Mouse (Mus musculus) megakaryocyte, embryonic 14.5 days (primary cell): Measurements from ENCODE around the gene Ap4b1. TPM values are rescaled to one million over a fixed set of nuclear protein-coding genes. Genes with fewer than 3 reads are reported as not detected.
A peak's percentile ranks its signal among the peaks of the same experiment; 100 is the strongest.

Experiments used
- H3K27me3 ChIP-seq: replicated peaks from 2 replicates; pipeline ENCODE3; 2012; ENCODE audit warnings: inconsistent platforms
- H3K36me3 ChIP-seq: replicated peaks from 2 replicates; pipeline ENCODE3; 2012; ENCODE audit warnings: low read length, inconsistent platforms, mixed read lengths
- H3K4me1 ChIP-seq: 2 replicates; pipeline ENCODE4 v1.6.1; 2012; ENCODE audit warnings: inconsistent platforms
- H3K4me3 ChIP-seq: replicated peaks from 2 replicates; pipeline ENCODE3; 2012; ENCODE audit warnings: moderate library complexity, mild to moderate bottlenecking, inconsistent platforms
- H3K9me3 ChIP-seq: 2 replicates; pipeline ENCODE4 v1.6.1; 2012; ENCODE audit warnings: inconsistent platforms
- FLI1 ChIP-seq: IDR thresholded peaks from 2 replicates; pipeline ENCODE4 v1.6.1; 2012; ENCODE audit warnings: low read length, inconsistent platforms, mixed read lengths
- GATA1 ChIP-seq: IDR thresholded peaks from 3 replicates; pipeline ENCODE4 v1.6.1; 2012; ENCODE audit warnings: mixed read lengths, low read length, inconsistent platforms, borderline replicate concordance
- polyA plus RNA-seq: library from polyadenylated mRNA; stranded (reverse); fragments of >175 nt; gene quantifications from 2 replicates; pipeline ENCODE4 v1.2.3, GENCODE M21; 2012; ENCODE audit warnings: low replicate concordance; ENCODE audit not compliant: insufficient read depth

Ap4b1 gene
- polyA plus RNA-seq, 1 experiment, result 3.6 TPM

GRCm38 (mm10) chr3:103851481-103851880 is 42.2 kb downstream of the Ap4b1 start:
- Histone ChIP-seq H3K4me1 (peaks cover 40% of the 10 kb centered on the region), H3K9me3 (no peaks in the 10 kb centered on the region), H3K27me3 (no peaks in the 10 kb centered on the region), H3K36me3 (peaks cover 2% of the 10 kb centered on the region), H3K4me3 (no peak overlapping the region)
- TF ChIP-seq GATA1, result no peak
- no peak for TF ChIP-seq FLI1

- H3K27me3 ChIP-seq, result no peaks in the 10 kb centered on the region
- H3K4me1 ChIP-seq, result peaks cover 40% of the 10 kb centered on the region
- no peaks in the 10 kb centered on the region for H3K9me3 ChIP-seq
- H3K4me3 ChIP-seq, result no peak overlapping the region
- H3K36me3 ChIP-seq, result no peaks in the 10 kb centered on the region
- TF ChIP-seq GATA1 (no peak), FLI1 (no peak)
Measured at GRCm38 (mm10) chr3:103851882-103852281, 42.6 kb downstream of the Ap4b1 start.

- H3K4me3 ChIP-seq, result peak overlapping the region; percentile 4
- H3K27me3 ChIP-seq, result no peaks in the 10 kb centered on the region
- peaks cover 46% of the 10 kb centered on the region for H3K4me1 ChIP-seq
- no peaks in the 10 kb centered on the region for H3K36me3 ChIP-seq
- no peaks in the 10 kb centered on the region for H3K9me3 ChIP-seq
- TF ChIP-seq GATA1 (no peak), FLI1 (no peak)
Measured at GRCm38 (mm10) chr3:103852565-103853299, 43.4 kb downstream of the Ap4b1 start.

- no peak for TF ChIP-seq GATA1
- TF ChIP-seq FLI1, result no peak
- no peaks in the 10 kb centered on the region for H3K9me3 ChIP-seq
- H3K4me1 ChIP-seq, result peaks cover 55% of the 10 kb centered on the region
- no peaks in the 10 kb centered on the region for H3K27me3 ChIP-seq
- no peaks in the 10 kb centered on the region for H3K36me3 ChIP-seq
- no peak overlapping the region for H3K4me3 ChIP-seq
Measured at GRCm38 (mm10) chr3:103853804-103854203, 44.5 kb downstream of the Ap4b1 start.

GRCm38 (mm10) chr3:103857036-103857805 is 47.9 kb downstream of the Ap4b1 start:
- H3K9me3 ChIP-seq, result no peaks in the 10 kb centered on the region
- TF ChIP-seq FLI1 (no peak), GATA1 (no peak)
- no peak overlapping the region for H3K4me3 ChIP-seq
- peaks cover 73% of the 10 kb centered on the region for H3K4me1 ChIP-seq
- H3K36me3 ChIP-seq, result no peaks in the 10 kb centered on the region
- no peaks in the 10 kb centered on the region for H3K27me3 ChIP-seq

- no peaks in the 10 kb centered on the region for H3K9me3 ChIP-seq
- no peak for TF ChIP-seq FLI1
- no peak for TF ChIP-seq GATA1
- H3K36me3 ChIP-seq, result peaks cover under 1% of the 10 kb centered on the region
- H3K27me3 ChIP-seq, result no peaks in the 10 kb centered on the region
- H3K4me1 ChIP-seq, result peaks cover 72% of the 10 kb centered on the region
- H3K4me3 ChIP-seq, result no peak overlapping the region
Measured at GRCm38 (mm10) chr3:103857977-103858563, 48.8 kb downstream of the Ap4b1 start.

- Histone ChIP-seq H3K9me3 (no peaks in the 10 kb centered on the region), H3K4me1 (peaks cover 73% of the 10 kb centered on the region), H3K27me3 (no peaks in the 10 kb centered on the region), H3K36me3 (peaks cover 6% of the 10 kb centered on the region), H3K4me3 (peak within 1 kb of the TSS; percentile 90)
- TF ChIP-seq GATA1 (no peak), FLI1 (no peak)
Measured at GRCm38 (mm10) chr3:103858881-103859801, 49.8 kb downstream of the Ap4b1 start, which contains the start of gene Ptpn22. Gene Ptpn22 (plus strand): TSS chr3:103859795.

- H3K4me1 ChIP-seq, result peaks cover 75% of the 10 kb centered on the region
- H3K27me3 ChIP-seq, result no peaks in the 10 kb centered on the region
- H3K36me3 ChIP-seq, result peaks cover 7% of the 10 kb centered on the region
- peak overlapping the region; percentile 90 for H3K4me3 ChIP-seq
- TF ChIP-seq GATA1 (no peak), FLI1 (no peak)
- no peaks in the 10 kb centered on the region for H3K9me3 ChIP-seq
Measured at GRCm38 (mm10) chr3:103859851-103860391, 50.6 kb downstream of the Ap4b1 start.

GRCm38 (mm10) chr3:103862721-103863220 is 53.5 kb downstream of the Ap4b1 start:
- Histone ChIP-seq H3K27me3 (no peaks in the 10 kb centered on the region), H3K4me1 (peaks cover 68% of the 10 kb centered on the region), H3K36me3 (peaks cover 20% of the 10 kb centered on the region), H3K9me3 (no peaks in the 10 kb centered on the region), H3K4me3 (no peak overlapping the region)
- no peak for TF ChIP-seq FLI1
- TF ChIP-seq GATA1, result no peak
